ENCODE assay signal across 9 mouse cellular contexts in genomic region chr7:124347218-124348017, GRCm38 (mm10).
DNase-seq lines count a peak whose midpoint lies in the region; ATAC-seq and TF ChIP-seq lines count a peak whose summit lies in the region.
"Had no signal": no experiment of that assay in that cellular context is flagged by ENCODE, and none has a peak within 500 bp of the region (broad histone marks: within the 10 kb centered on the region; RNA-seq: fewer than 3 reads in every experiment).

No protein-coding gene starts in this region.

- H3K27me3 ChIP-seq in heart, embryonic 11.5 days (ENCODE audit: control insufficient read depth, insufficient read depth, low read length): no peaks in the 10 kb centered on the region
- no peaks in the 10 kb centered on the region for H3K27me3 ChIP-seq in forebrain, embryonic 11.5 days (ENCODE audit: control insufficient read depth, insufficient read depth, low read length)
- no peaks in the 10 kb centered on the region for H3K27me3 ChIP-seq in midbrain, embryonic 10.5 days (ENCODE audit: low read depth, poor library complexity, severe bottlenecking)

- no peak overlapping the region for H3K4me3 ChIP-seq in heart, embryonic 11.5 days (ENCODE audit: low read depth, low read length)
- H3K4me3 ChIP-seq in forebrain, embryonic 11.5 days (ENCODE audit: low read depth, low read length): no peak overlapping the region
- H3K4me3 ChIP-seq in midbrain, embryonic 10.5 days: no peak overlapping the region
- H3K4me3 ChIP-seq in gastrocnemius, adult 2 months: no peak overlapping the region
- H3K4me3 ChIP-seq: limb, embryonic 13.5 days had no signal

- no peak overlapping the region for H3K9ac ChIP-seq in heart, embryonic 11.5 days (ENCODE audit: low read depth, low read length)
- no peak overlapping the region for H3K9ac ChIP-seq in forebrain, embryonic 11.5 days (ENCODE audit: low read length)
- H3K9ac ChIP-seq: limb, embryonic 13.5 days had no signal

- intact Hi-C loops in gastrocnemius, adult 2 months (cut with DNase I): no loop called here

- H3K4me1 ChIP-seq in heart, embryonic 11.5 days (ENCODE audit: control insufficient read depth, insufficient read depth, low read length): no peaks in the 10 kb centered on the region
- H3K4me1 ChIP-seq in forebrain, embryonic 11.5 days (replicated peaks; ENCODE audit: control insufficient read depth, insufficient read depth, low read length): no peaks in the 10 kb centered on the region
- H3K4me1 ChIP-seq in midbrain, embryonic 10.5 days: peaks cover 11% of the 10 kb centered on the region

- H3K4me2 ChIP-seq in heart, embryonic 11.5 days: peak overlapping the region; percentile 37
- H3K4me2 ChIP-seq in forebrain, embryonic 11.5 days (ENCODE audit: low read depth, low read length, severe bottlenecking): peak overlapping the region; percentile 12; the same call in 1 of the 2 replicates
- H3K4me2 ChIP-seq: limb, embryonic 13.5 days had no signal

- H3K27ac ChIP-seq in heart, embryonic 11.5 days (ENCODE audit: low read depth, low read length): no peak overlapping the region
- H3K27ac ChIP-seq in forebrain, embryonic 11.5 days (ENCODE audit: low read depth, low read length): no peak overlapping the region
- H3K27ac ChIP-seq in midbrain, embryonic 10.5 days (replicated peaks): peak overlapping the region; percentile 13; the same call in 1 of the 2 replicates
- H3K27ac ChIP-seq in gastrocnemius, adult 2 months: no peak overlapping the region
- H3K27ac ChIP-seq: limb, embryonic 13.5 days had no signal

- 38% methylated on average over 13 of the region's 13 CpGs for WGBS in heart, embryonic 11.5 days (ENCODE audit: insufficient replicate concordance)
- WGBS in forebrain, embryonic 11.5 days: 32% methylated on average over 13 of the region's 13 CpGs
- WGBS in midbrain, embryonic 10.5 days: 59% methylated on average over 13 of the region's 13 CpGs

- H3K36me3 ChIP-seq in heart, embryonic 11.5 days (ENCODE audit: control insufficient read depth, insufficient read depth, low read length): no peaks in the 10 kb centered on the region
- H3K36me3 ChIP-seq in forebrain, embryonic 11.5 days (ENCODE audit: control insufficient read depth, insufficient read depth, low read length): no peaks in the 10 kb centered on the region
- H3K36me3 ChIP-seq in midbrain, embryonic 10.5 days: no peaks in the 10 kb centered on the region
- H3K36me3 ChIP-seq: limb, embryonic 13.5 days had no signal

- ATAC-seq in heart, embryonic 11.5 days (replicated peaks; ENCODE audit: insufficient number of reproducible peaks, low FRiP score, low TSS enrichment): no peak
- ATAC-seq in forebrain, embryonic 11.5 days (replicated peaks; ENCODE audit: low FRiP score): peak; percentile 80

- H3K9me3 ChIP-seq in heart, embryonic 11.5 days (replicated peaks; ENCODE audit: control insufficient read depth, low read length): no peaks in the 10 kb centered on the region
- no peaks in the 10 kb centered on the region for H3K9me3 ChIP-seq in forebrain, embryonic 11.5 days (ENCODE audit: control insufficient read depth, low read length)
- no peaks in the 10 kb centered on the region for H3K9me3 ChIP-seq in midbrain, embryonic 10.5 days (replicated peaks)
- H3K9me3 ChIP-seq: limb, embryonic 13.5 days had no signal

- no peak for DNase-seq in heart, adult 11 months
- peak; percentile 55 for DNase-seq in forebrain, embryonic 11.5 days (ENCODE audit: low spot score)
- DNase-seq in kidney, adult 8-10 months: peak; percentile 32 to 33
- DNase-seq in midbrain, embryonic 10.5 days (ENCODE audit: low spot score): peak; percentile 12
- no peak for DNase-seq in urinary bladder, postnatal 14 days (ENCODE audit: low spot score)
- no peak for DNase-seq in urinary bladder, adult 2 months (ENCODE audit: low spot score)
- DNase-seq in gastrocnemius, adult 2 months: no peak

- no peak for TF ChIP-seq CTCF in gastrocnemius, adult 2 months (IDR thresholded peaks at IDR 0.05)

Comparison
In these comparisons a context has a peak if more than half of its experiments do, and no peak if none do; other contexts are left out.
1. DNase-seq: peak in forebrain, embryonic 11.5 days (single experiment), kidney, adult 8-10 months (2 of 2) and midbrain, embryonic 10.5 days (single experiment); none in heart, adult 11 months (single experiment), urinary bladder, postnatal 14 days (single experiment), urinary bladder, adult 2 months (single experiment) and gastrocnemius, adult 2 months (single experiment).